Mouse (Mus musculus) mammary gland, adult 2 months (tissue): ENCODE results near the gene Khdc1a. TPM values are rescaled to one million over a fixed set of nuclear protein-coding genes. Genes with fewer than 3 reads are reported as not detected.

ENCODE experiments used
- polyA plus RNA-seq: library from polyadenylated mRNA; depleted of rRNA; stranded (reverse); fragments of >200 nt; gene quantifications from 2 replicates; pipeline ENCODE4 v1.2.3, GENCODE M21; 2012; ENCODE audit warnings: low replicate concordance; rRNA removed

The Khdc1a gene
- polyA plus RNA-seq: 0.06 and 0.10 TPM in 2 replicates

DNA sequence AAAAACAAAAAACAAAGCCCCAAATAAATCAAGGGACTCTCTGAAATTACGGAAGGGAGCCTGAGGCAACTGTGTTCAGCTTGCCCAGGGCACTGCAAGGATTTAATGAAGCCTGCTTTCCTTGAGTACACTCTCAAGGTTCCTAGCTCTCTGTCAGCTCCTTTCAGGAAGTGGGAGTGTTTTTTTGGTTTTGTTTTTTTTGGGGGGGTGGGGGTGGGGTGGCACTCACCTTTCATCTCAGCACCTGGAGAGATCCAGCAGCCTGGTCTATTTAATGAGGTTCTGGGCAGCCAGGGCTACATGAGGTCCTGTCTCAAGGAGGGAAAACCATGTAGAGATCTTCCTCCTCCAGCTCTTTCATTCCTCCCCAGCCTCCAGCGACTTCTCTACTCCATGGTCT is at the start of gene Khdc1a:
Khdc1a (plus strand) TSS at position 301 of the 400 bp plus-strand sequence.

DNA sequence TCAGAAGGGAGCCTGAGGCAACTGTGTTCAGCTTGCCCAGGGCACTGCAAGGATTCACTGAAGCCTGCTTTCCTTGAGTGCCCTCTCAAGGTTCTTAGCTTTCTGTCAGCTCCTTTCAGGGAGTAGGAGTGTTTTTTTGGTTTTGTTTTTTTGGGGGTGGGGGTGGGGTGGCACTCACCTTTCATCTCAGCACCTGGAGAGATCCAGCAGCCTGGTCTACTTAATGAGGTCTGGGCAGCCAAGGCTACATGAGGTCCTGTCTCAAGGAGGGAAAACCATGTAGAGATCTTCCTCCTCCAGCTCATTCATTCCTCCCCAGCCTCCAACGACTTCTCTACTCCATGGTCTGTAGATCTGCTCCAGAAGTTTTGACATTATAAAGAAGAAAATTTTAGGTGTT is 18.6 kb downstream of the Khdc1a start, which contains the start of gene Khdc1c:
Khdc1c (plus strand) TSS at position 301 of the 400 bp plus-strand sequence.

DNA sequence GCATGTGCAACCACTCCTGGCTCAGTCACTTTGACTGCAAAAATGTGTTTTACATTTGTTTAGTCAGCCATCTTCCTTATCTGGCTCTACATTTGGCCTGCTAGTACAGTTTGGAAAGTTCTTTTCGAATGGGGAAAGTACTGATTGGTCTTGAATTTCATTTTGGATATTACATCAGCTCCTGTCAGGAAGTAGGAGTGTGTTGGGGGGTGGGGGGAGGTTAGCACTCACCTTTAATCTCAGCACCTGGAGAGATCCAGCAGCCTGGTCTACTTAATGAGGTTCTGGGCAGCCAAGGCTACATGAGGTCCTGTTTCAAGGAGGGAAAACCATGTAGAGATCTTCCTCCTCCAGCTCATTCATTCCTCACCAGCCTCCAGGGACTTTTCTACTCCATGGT is 33.8 kb downstream of the Khdc1a start, which contains the start of gene Khdc1b:
Khdc1b (plus strand) TSS at position 301 of the 400 bp plus-strand sequence.

Other genes with a start within 250 kb of the Khdc1a start
- 2.8 and 5.7 TPM in 2 replicates for gene Tmem14a, start 131.1 kb upstream of the Khdc1a start, polyA plus RNA-seq
- gene Gsta3, start 109.1 kb upstream of the Khdc1a start, polyA plus RNA-seq: 10.3 and 19.6 TPM in 2 replicates
- gene Khdc1c, start 18.7 kb downstream of the Khdc1a start, polyA plus RNA-seq: not detected in 2 replicates
- not detected in 2 replicates for gene Khdc1b, start 33.9 kb downstream of the Khdc1a start, polyA plus RNA-seq